Mouse (Mus musculus): ENCODE data around the gene Slfn1. TPM values are rescaled to one million over a fixed set of nuclear protein-coding genes. Genes with fewer than 3 reads are reported as not detected.

Slfn1 gene
- total and polyA plus RNA-seq, 3 experiments = not detected

GRCm38 (mm10) chr11:83118056-83118455, 1.4 kb downstream of the Slfn1 start:
- Histone ChIP-seq H3K9me3 (replicated peaks; ENCODE audit: insufficient read depth, low read length) (no peaks in the 10 kb centered on the region), H3K4me1 (ENCODE audit: control insufficient read depth in 1 of 2, insufficient read depth in 2 of 2, low read length in 2 of 2) (no peaks in the 10 kb centered on the region), H3K27me3 (ENCODE audit: control insufficient read depth in 1 of 2, insufficient read depth in 2 of 2, low read length in 2 of 2) (peaks cover 29 to 44% of the 10 kb centered on the region in 2 experiments), H3K36me3 (ENCODE audit: control insufficient read depth in 1 of 2, insufficient read depth in 2 of 2, low read length in 2 of 2) (no peaks in the 10 kb centered on the region), H3K79me2 (ENCODE audit: control insufficient read depth, insufficient read depth, low read length, poor library complexity) (no peaks in the 10 kb centered on the region), H3K9ac (ENCODE audit: control insufficient read depth, low read depth, low read length, poor library complexity, severe bottlenecking) (no peak overlapping the region), H3K4me3 (ENCODE audit: control insufficient read depth in 1 of 2, insufficient read depth in 1 of 2, low read depth in 2 of 2, low read length in 2 of 2) (no peak overlapping the region), H3K27ac (ENCODE audit: control insufficient read depth, low read depth, low read length) (no peak overlapping the region)
- no peak for TF ChIP-seq ZNF384 (IDR thresholded peaks at IDR 0.05; ENCODE audit: low read depth, low read length)
- no peak for TF ChIP-seq UBTF (IDR thresholded peaks at IDR 0.05; ENCODE audit: borderline replicate concordance, insufficient read depth, low read depth, low read length)
- TF ChIP-seq MYC (IDR thresholded peaks at IDR 0.05; ENCODE audit: low read depth, low read length) = no peak
- TF ChIP-seq EP300 (IDR thresholded peaks at IDR 0.05; ENCODE audit: low read depth in 1 of 2, low read length in 2 of 2) = no peak
- no peak for TF ChIP-seq TCF12 (IDR thresholded peaks at IDR 0.05; ENCODE audit: low read depth, low read length)
- TF ChIP-seq HCFC1 (IDR thresholded peaks at IDR 0.05; ENCODE audit: low read depth, low read length) = no peak
- no peak for TF ChIP-seq RCOR1 (IDR thresholded peaks at IDR 0.05; ENCODE audit: low read depth, low read length)
- TF ChIP-seq RAD21 (IDR thresholded peaks at IDR 0.05; ENCODE audit: low read depth, low read length) = no peak
- no peak for DNase-seq (ENCODE audit: low read depth, low spot score)

DNA sequence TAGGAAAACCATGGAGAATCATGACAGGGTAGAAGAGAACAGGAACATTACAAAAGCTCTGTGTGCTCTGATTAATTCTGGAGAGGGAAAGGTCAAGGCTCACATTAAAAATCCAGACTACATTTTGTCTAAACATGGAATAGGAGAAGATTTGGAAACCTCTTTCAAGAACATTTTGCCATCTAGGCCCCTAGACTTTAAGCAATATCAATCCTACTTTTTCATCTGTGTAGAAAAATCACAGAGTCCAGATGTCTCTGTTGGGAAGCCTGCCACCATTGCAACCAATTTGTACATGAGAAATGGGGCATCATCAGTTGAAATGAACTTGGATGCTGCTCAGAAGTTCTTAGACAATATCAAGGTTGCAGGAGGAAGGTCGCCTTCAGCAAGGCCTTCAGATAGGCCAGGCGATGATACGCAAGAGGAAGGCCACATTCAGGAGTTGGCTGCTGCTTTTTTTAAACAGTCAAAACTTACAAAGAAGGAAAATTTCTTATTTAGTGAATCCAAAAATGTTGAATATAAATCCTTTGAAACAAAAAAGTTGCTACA, 4.6 kb downstream of the Slfn1 start:
- TF ChIP-seq JUND (IDR thresholded peaks at IDR 0.05; ENCODE audit: low read depth, low read length) = no peak
- TF ChIP-seq USF1 (IDR thresholded peaks at IDR 0.05; ENCODE audit: low read depth, low read length) = no peak
- TF ChIP-seq MEF2A (IDR thresholded peaks at IDR 0.05; ENCODE audit: extremely low read depth, insufficient replicate concordance, low read depth, low read length, poor library complexity, severe bottlenecking) = no peak
- no peak for TF ChIP-seq POLR2AphosphoS5 (IDR thresholded peaks at IDR 0.05; ENCODE audit: borderline replicate concordance, low read depth, low read length)
- TF ChIP-seq RAD21 (IDR thresholded peaks at IDR 0.05; ENCODE audit: low read depth, low read length) = no peak
- no peak for TF ChIP-seq SIN3A (IDR thresholded peaks at IDR 0.05; ENCODE audit: low read length)
- no peak for TF ChIP-seq MYC (IDR thresholded peaks at IDR 0.05; ENCODE audit: low read depth, low read length)
- no peak for TF ChIP-seq HCFC1 (IDR thresholded peaks at IDR 0.05; ENCODE audit: low read depth, low read length)
- no peak for TF ChIP-seq SMC3 (IDR thresholded peaks at IDR 0.05; ENCODE audit: low read depth, low read length)
- TF ChIP-seq ELF1 (IDR thresholded peaks at IDR 0.05; ENCODE audit: low read depth, low read length) = no peak
- no peak overlapping the region for H3K27ac ChIP-seq (ENCODE audit: control insufficient read depth, low read depth, low read length)
- no peak for DNase-seq (ENCODE audit: low read depth, low spot score)
- no peaks in the 10 kb centered on the region for H3K36me3 ChIP-seq (ENCODE audit: control insufficient read depth in 1 of 2, insufficient read depth in 2 of 2, low read length in 2 of 2)
- no peak overlapping the region for H3K9ac ChIP-seq (ENCODE audit: control insufficient read depth, low read depth, low read length, poor library complexity, severe bottlenecking)
- no peak overlapping the region for H3K4me3 ChIP-seq (ENCODE audit: control insufficient read depth in 1 of 2, insufficient read depth in 1 of 2, low read depth in 2 of 2, low read length in 2 of 2)
- peaks cover 36 to 56% of the 10 kb centered on the region in 2 experiments for H3K27me3 ChIP-seq (ENCODE audit: control insufficient read depth in 1 of 2, insufficient read depth in 2 of 2, low read length in 2 of 2)
- H3K9me3 ChIP-seq (replicated peaks; ENCODE audit: insufficient read depth, low read length) = no peaks in the 10 kb centered on the region
- no peaks in the 10 kb centered on the region for H3K4me1 ChIP-seq (ENCODE audit: control insufficient read depth in 1 of 2, insufficient read depth in 2 of 2, low read length in 2 of 2)
- no peaks in the 10 kb centered on the region for H3K79me2 ChIP-seq (ENCODE audit: control insufficient read depth, insufficient read depth, low read length, poor library complexity)

All from MEL (cell line).